Mouse (Mus musculus) midbrain, embryonic 15.5 days (tissue): ENCODE measurements around the gene Tmem175. TPM values are rescaled to one million over a fixed set of nuclear protein-coding genes. Genes with fewer than 3 reads are reported as not detected.
A peak's percentile ranks its signal among the peaks of the same experiment; 100 is the strongest.

Experiments
- ATAC-seq: fragments of 200-750 bp; cut with Nextera tagmentation; replicated peaks from 2 replicates; pipeline ENCODE4 v1.8.0; 2017; ENCODE audit warnings: moderate TSS enrichment
- H3K27ac ChIP-seq: fragments of 300-500 bp; sonication (generic); 2 replicates; pipeline ENCODE4 v1.5.1; 2015; ENCODE audit warnings: mild to moderate bottlenecking, inconsistent platforms
- H3K27me3 ChIP-seq: fragments of 300-500 bp; sonication (generic); replicated peaks from 2 replicates; pipeline ENCODE4 v1.6.1; 2015; ENCODE audit warnings: inconsistent platforms
- H3K36me3 ChIP-seq: fragments of 300-500 bp; sonication (generic); replicated peaks from 2 replicates; pipeline ENCODE4 v1.6.1; 2015; ENCODE audit warnings: inconsistent platforms
- H3K4me1 ChIP-seq: fragments of 300-500 bp; sonication (generic); 2 replicates; pipeline ENCODE4 v1.6.1; 2015; ENCODE audit warnings: inconsistent platforms
- H3K4me2 ChIP-seq: fragments of 300-500 bp; sonication (generic); 2 replicates; pipeline ENCODE4 v1.6.1; 2015; ENCODE audit warnings: inconsistent platforms, mild to moderate bottlenecking, moderate library complexity
- H3K4me3 ChIP-seq: fragments of 300-500 bp; sonication (generic); 2 replicates; pipeline ENCODE4 v1.5.1; 2015; ENCODE audit warnings: mild to moderate bottlenecking, inconsistent platforms
- H3K9ac ChIP-seq: fragments of 300-500 bp; sonication (generic); 2 replicates; pipeline ENCODE4 v1.6.1; 2015; ENCODE audit warnings: mild to moderate bottlenecking, inconsistent platforms
- H3K9me3 ChIP-seq: fragments of 300-500 bp; sonication (generic); 2 replicates; pipeline ENCODE4 v1.6.1; 2016; ENCODE audit warnings: inconsistent platforms
- WGBS: fragments of 180-500 bp; shearing (Covaris S2); methylation state at CpG from one replicate; pipeline ENCODE4 v1.1.7; 2015; ENCODE audit warnings: mixed read lengths; 5-methylcytosine and 5-hydroxymethylcytosine counted together
- polyA plus RNA-seq: library from polyadenylated mRNA; unstranded; fragments of >200 nt; fragmentation: Nextera tagmentation; extraction: Ambion mirVana; gene quantifications from 2 replicates; pipeline ENCODE4 v1.2.1, GENCODE M21; 2015

Tmem175 gene
- polyA plus RNA-seq, 1 experiment from 2014 or later = 25.3 TPM

DNA sequence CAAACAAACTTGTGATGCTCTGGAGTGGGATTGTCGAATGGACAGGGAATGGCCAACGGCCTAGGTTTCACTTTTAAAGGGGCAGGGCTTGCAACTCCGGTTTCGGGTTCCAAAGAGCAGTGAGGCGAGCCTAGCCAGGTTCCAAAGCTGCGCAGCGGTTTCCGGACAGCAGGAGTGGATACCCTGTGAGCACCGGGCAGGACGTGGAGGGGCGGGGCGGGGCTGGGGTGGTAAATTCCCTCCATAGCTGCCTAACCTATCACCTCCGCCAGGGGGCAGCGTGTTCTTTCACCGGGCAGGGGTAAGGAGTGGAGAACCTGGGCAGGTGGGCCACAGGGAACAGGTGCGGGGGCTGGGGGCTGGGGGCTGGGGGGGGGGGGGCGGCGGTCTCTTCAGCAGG lies 62.7 kb downstream of the Tmem175 start, which contains the start of gene Fgfrl1:
TSS of gene Fgfrl1 (plus strand) at position 112 of the 400 bp plus-strand sequence.
- Histone ChIP-seq H3K27ac (no peak within 1 kb of the TSS), H3K4me1 (peaks cover 22% of the 10 kb centered on the region), H3K4me3 (0 out of 2 replicates have a peak within 1 kb of the TSS, but pooled peaks have one; percentile 15), H3K36me3 (no peaks in the 10 kb centered on the region), H3K9ac (no peak within 1 kb of the TSS), H3K4me2 (peak within 1 kb of the TSS; percentile 91), H3K27me3 (peaks cover 18% of the 10 kb centered on the region), H3K9me3 (no peaks in the 10 kb centered on the region)
- WGBS = 3% methylated on average over 17 of the region's 18 CpGs
- no peak for ATAC-seq

DNA sequence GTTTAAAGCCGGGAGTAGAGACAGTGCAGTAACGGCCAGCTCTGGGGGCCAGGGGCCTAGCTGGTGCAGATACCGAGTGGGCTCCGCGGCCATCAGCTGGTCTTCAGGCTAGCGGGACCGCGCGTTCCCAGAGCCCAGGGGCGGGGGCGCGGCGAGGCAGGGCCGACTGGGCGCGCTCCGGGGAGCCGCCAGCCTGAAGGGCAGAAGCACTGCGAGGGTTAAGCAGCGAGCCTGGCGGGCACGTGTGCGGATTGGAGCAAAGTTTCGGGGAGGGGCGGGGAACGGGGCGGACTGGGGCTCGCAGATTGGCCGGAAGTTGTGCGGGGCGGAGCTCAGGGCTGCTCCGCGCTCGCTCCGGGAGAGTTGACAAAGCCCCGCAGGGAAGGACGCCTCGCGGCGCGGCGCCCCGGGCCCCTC lies 64.3 kb downstream of the Tmem175 start:
- Histone ChIP-seq H3K4me3 (peak overlapping the region; percentile 73), H3K4me2 (peak overlapping the region; percentile 91), H3K4me1 (peaks cover 26% of the 10 kb centered on the region), H3K27me3 (peaks cover 18% of the 10 kb centered on the region), H3K9ac (peak overlapping the region; percentile 33; the same call in 1 of the 2 replicates), H3K36me3 (no peaks in the 10 kb centered on the region), H3K9me3 (no peaks in the 10 kb centered on the region), H3K27ac (no peak overlapping the region)
- WGBS = under 1% methylated on average over 37 of the region's 43 CpGs
- ATAC-seq = peak; percentile 95

- Histone ChIP-seq H3K27ac (no peak overlapping the region), H3K9me3 (no peaks in the 10 kb centered on the region), H3K27me3 (peaks cover 18% of the 10 kb centered on the region), H3K9ac (peak overlapping the region; percentile 33), H3K4me3 (peak overlapping the region; percentile 73), H3K4me2 (peak overlapping the region; percentile 91), H3K36me3 (no peaks in the 10 kb centered on the region), H3K4me1 (peaks cover 26% of the 10 kb centered on the region)
- WGBS = under 1% methylated on average over 98 of the region's 99 CpGs
- ATAC-seq = peak; percentile 69
Measured at GRCm38 (mm10) chr5:108694352-108695261, 65.0 kb downstream of the Tmem175 start.

GRCm38 (mm10) chr5:108695861-108696260 lies 66.3 kb downstream of the Tmem175 start:
- 95% methylated on average over 12 of the region's 12 CpGs for WGBS

DNA sequence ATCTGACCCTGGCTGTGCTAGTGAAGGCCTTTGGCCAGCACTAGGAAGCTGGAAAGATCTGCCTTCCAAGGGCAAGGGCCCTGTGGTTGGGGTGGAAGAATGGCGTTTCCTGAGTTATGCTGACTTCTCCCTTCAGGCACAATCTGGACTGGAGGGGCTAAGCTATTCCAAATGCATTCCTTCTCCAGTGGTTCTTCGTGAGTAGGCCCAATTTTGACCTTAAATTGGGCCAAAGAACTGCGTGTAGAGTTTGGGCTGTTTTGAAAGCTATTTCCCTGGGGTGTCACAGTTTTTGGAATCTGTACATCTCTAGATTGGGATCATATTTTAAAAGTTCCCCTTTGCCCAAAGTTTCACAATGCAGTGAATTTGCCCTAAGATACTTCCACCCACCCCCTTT lies 67.0 kb downstream of the Tmem175 start:
- 88% methylated on average over 3 of the region's 3 CpGs for WGBS
- no peak overlapping the region for H3K27ac ChIP-seq
- ATAC-seq = no peak

More at GRCm38 (mm10) chr5:108695861-108696260, 66.3 kb downstream of the Tmem175 start:
- no peak overlapping the region for H3K27ac ChIP-seq
- no peaks in the 10 kb centered on the region for H3K9me3 ChIP-seq
- peaks cover 18% of the 10 kb centered on the region for H3K27me3 ChIP-seq
- peaks cover 26% of the 10 kb centered on the region for H3K4me1 ChIP-seq
- no peak overlapping the region for H3K4me3 ChIP-seq
- ATAC-seq = no peak
- H3K4me2 ChIP-seq = no peak overlapping the region
- no peaks in the 10 kb centered on the region for H3K36me3 ChIP-seq
- H3K9ac ChIP-seq = no peak overlapping the region

GRCm38 (mm10) chr5:108697341-108697753 lies 67.8 kb downstream of the Tmem175 start:
- Histone ChIP-seq H3K36me3 (no peaks in the 10 kb centered on the region), H3K27ac (peak overlapping the region; percentile 6; the same call in 1 of the 2 replicates), H3K4me3 (no peak overlapping the region), H3K4me2 (no peak overlapping the region), H3K4me1 (peaks cover 22% of the 10 kb centered on the region), H3K9me3 (no peaks in the 10 kb centered on the region), H3K27me3 (peaks cover 18% of the 10 kb centered on the region), H3K9ac (no peak overlapping the region)
- 9% methylated on average over 4 of the region's 4 CpGs for WGBS
- no peak for ATAC-seq

More for the DNA sequence above, 67.0 kb downstream of the Tmem175 start:
- no peaks in the 10 kb centered on the region for H3K36me3 ChIP-seq
- no peak overlapping the region for H3K9ac ChIP-seq
- no peak overlapping the region for H3K4me3 ChIP-seq
- no peak overlapping the region for H3K4me2 ChIP-seq
- H3K9me3 ChIP-seq = no peaks in the 10 kb centered on the region
- peaks cover 26% of the 10 kb centered on the region for H3K4me1 ChIP-seq
- peaks cover 18% of the 10 kb centered on the region for H3K27me3 ChIP-seq

Other genes with a start within 250 kb of the Tmem175 start
- 0.23 and 0.28 TPM in 2 replicates for gene Pde6b, start 241.4 kb upstream of the Tmem175 start, polyA plus RNA-seq
- 358 and 373 TPM in 2 replicates for gene Atp5k, start 195.3 kb upstream of the Tmem175 start, polyA plus RNA-seq
- gene Mfsd7a, start 180.9 kb upstream of the Tmem175 start, polyA plus RNA-seq = 0.06 and 0.10 TPM in 2 replicates
- 24.6 and 32.2 TPM in 2 replicates for gene Pcgf3, start 168.5 kb upstream of the Tmem175 start, polyA plus RNA-seq
- 72.8 and 83.6 TPM in 2 replicates for gene Cplx1, start 79.7 kb upstream of the Tmem175 start, polyA plus RNA-seq
- gene Gak, start within 50 bp of the Tmem175 start, polyA plus RNA-seq = 54.9 and 56.9 TPM in 2 replicates
- gene Idua, start 30.6 kb downstream of the Tmem175 start, polyA plus RNA-seq = 12.1 and 15.9 TPM in 2 replicates
- gene Dgkq, start 39.9 kb downstream of the Tmem175 start, polyA plus RNA-seq = 33.9 and 36.7 TPM in 2 replicates
- 4.0 and 4.1 TPM in 2 replicates for gene Slc26a1, start 45.8 kb downstream of the Tmem175 start, polyA plus RNA-seq
- gene Fgfrl1, start 62.6 kb downstream of the Tmem175 start, polyA plus RNA-seq = 5.5 and 6.0 TPM in 2 replicates
- not detected in 2 replicates for gene Rnf212, start 145.2 kb downstream of the Tmem175 start, polyA plus RNA-seq
- gene Tmed11, start 165.6 kb downstream of the Tmem175 start, polyA plus RNA-seq = not detected in 2 replicates
- not detected in 2 replicates for gene Vmn2r8, start 179.1 kb downstream of the Tmem175 start, polyA plus RNA-seq
- gene Vmn2r9, start 222.8 kb downstream of the Tmem175 start, polyA plus RNA-seq = not detected in 2 replicates